Mouse (Mus musculus): ENCODE measurements around the gene Pip4k2a. TPM values are rescaled to one million over a fixed set of nuclear protein-coding genes. Genes with fewer than 3 reads are reported as not detected.

Pip4k2a gene
- polyA plus RNA-seq, 1 experiment = 39.5 TPM

GRCm38 (mm10) chr2:18890227-18891001 lies 107.5 kb downstream of the Pip4k2a start:
- no peak for TF ChIP-seq FLI1 (IDR thresholded peaks at IDR 0.05; ENCODE audit: low read length)
- no peak for TF ChIP-seq GATA1 (IDR thresholded peaks at IDR 0.05; ENCODE audit: borderline replicate concordance, low read length)
- Histone ChIP-seq H3K4me1 (peaks cover 35% of the 10 kb centered on the region), H3K4me3 (replicated peaks) (no peak overlapping the region), H3K9me3 (no peaks in the 10 kb centered on the region), H3K27me3 (replicated peaks) (no peaks in the 10 kb centered on the region), H3K36me3 (replicated peaks; ENCODE audit: low read length) (peaks cover 90% of the 10 kb centered on the region)

- Histone ChIP-seq H3K4me3 (replicated peaks) (no peak overlapping the region), H3K27me3 (replicated peaks) (no peaks in the 10 kb centered on the region), H3K4me1 (no peaks in the 10 kb centered on the region), H3K36me3 (replicated peaks; ENCODE audit: low read length) (peaks cover 49% of the 10 kb centered on the region), H3K9me3 (no peaks in the 10 kb centered on the region)
- TF ChIP-seq FLI1 (IDR thresholded peaks at IDR 0.05; ENCODE audit: low read length) = no peak
- no peak for TF ChIP-seq GATA1 (IDR thresholded peaks at IDR 0.05; ENCODE audit: borderline replicate concordance, low read length)
Observed at GRCm38 (mm10) chr2:18884277-18884676, 113.6 kb downstream of the Pip4k2a start.

- no peak overlapping the region for H3K4me3 ChIP-seq (replicated peaks)
- peaks cover 48% of the 10 kb centered on the region for H3K4me1 ChIP-seq
- TF ChIP-seq GATA1 (IDR thresholded peaks at IDR 0.05; ENCODE audit: borderline replicate concordance, low read length) (no peak), FLI1 (IDR thresholded peaks at IDR 0.05; ENCODE audit: low read length) (no peak)
- no peaks in the 10 kb centered on the region for H3K9me3 ChIP-seq
- H3K27me3 ChIP-seq (replicated peaks) = no peaks in the 10 kb centered on the region
- H3K36me3 ChIP-seq (replicated peaks; ENCODE audit: low read length) = peaks cover 82% of the 10 kb centered on the region
Observed at GRCm38 (mm10) chr2:18874626-18875025, 123.3 kb downstream of the Pip4k2a start.

- Histone ChIP-seq H3K9me3 (no peaks in the 10 kb centered on the region), H3K36me3 (replicated peaks; ENCODE audit: low read length) (peaks cover 87% of the 10 kb centered on the region), H3K4me1 (peaks cover 54% of the 10 kb centered on the region), H3K4me3 (replicated peaks) (no peak overlapping the region), H3K27me3 (replicated peaks) (no peaks in the 10 kb centered on the region)
- TF ChIP-seq GATA1 (IDR thresholded peaks at IDR 0.05; ENCODE audit: borderline replicate concordance, low read length) (no peak), FLI1 (IDR thresholded peaks at IDR 0.05; ENCODE audit: low read length) (no peak)
Observed at GRCm38 (mm10) chr2:18874063-18874462, 123.9 kb downstream of the Pip4k2a start.

GRCm38 (mm10) chr2:18873440-18873839 lies 124.5 kb downstream of the Pip4k2a start:
- H3K4me3 ChIP-seq (replicated peaks) = no peak overlapping the region
- H3K27me3 ChIP-seq (replicated peaks) = no peaks in the 10 kb centered on the region
- peaks cover 93% of the 10 kb centered on the region for H3K36me3 ChIP-seq (replicated peaks; ENCODE audit: low read length)
- no peaks in the 10 kb centered on the region for H3K9me3 ChIP-seq
- H3K4me1 ChIP-seq = peaks cover 60% of the 10 kb centered on the region
- TF ChIP-seq FLI1 (IDR thresholded peaks at IDR 0.05; ENCODE audit: low read length) = no peak
- TF ChIP-seq GATA1 (IDR thresholded peaks at IDR 0.05; ENCODE audit: borderline replicate concordance, low read length) = no peak

- H3K4me1 ChIP-seq = peaks cover 67% of the 10 kb centered on the region
- no peaks in the 10 kb centered on the region for H3K27me3 ChIP-seq (replicated peaks)
- peaks cover 91% of the 10 kb centered on the region for H3K36me3 ChIP-seq (replicated peaks; ENCODE audit: low read length)
- no peak overlapping the region for H3K4me3 ChIP-seq (replicated peaks)
- H3K9me3 ChIP-seq = no peaks in the 10 kb centered on the region
- no peak for TF ChIP-seq FLI1 (IDR thresholded peaks at IDR 0.05; ENCODE audit: low read length)
- TF ChIP-seq GATA1 (IDR thresholded peaks at IDR 0.05; ENCODE audit: borderline replicate concordance, low read length) = no peak
Observed at GRCm38 (mm10) chr2:18872797-18873196, 125.1 kb downstream of the Pip4k2a start.

- no peaks in the 10 kb centered on the region for H3K9me3 ChIP-seq
- TF ChIP-seq FLI1 (IDR thresholded peaks at IDR 0.05; ENCODE audit: low read length) (no peak), GATA1 (IDR thresholded peaks at IDR 0.05; ENCODE audit: borderline replicate concordance, low read length) (no peak)
- peaks cover 67% of the 10 kb centered on the region for H3K4me1 ChIP-seq
- peaks cover 93% of the 10 kb centered on the region for H3K36me3 ChIP-seq (replicated peaks; ENCODE audit: low read length)
- H3K27me3 ChIP-seq (replicated peaks) = no peaks in the 10 kb centered on the region
- no peak overlapping the region for H3K4me3 ChIP-seq (replicated peaks)
Observed at GRCm38 (mm10) chr2:18871087-18871486, 126.8 kb downstream of the Pip4k2a start.

- TF ChIP-seq GATA1 (IDR thresholded peaks at IDR 0.05; ENCODE audit: borderline replicate concordance, low read length) (no peak), FLI1 (IDR thresholded peaks at IDR 0.05; ENCODE audit: low read length) (no peak)
- Histone ChIP-seq H3K36me3 (replicated peaks; ENCODE audit: low read length) (peaks cover 95% of the 10 kb centered on the region), H3K9me3 (no peaks in the 10 kb centered on the region), H3K4me3 (replicated peaks) (no peak overlapping the region), H3K4me1 (peaks cover 57% of the 10 kb centered on the region), H3K27me3 (replicated peaks) (no peaks in the 10 kb centered on the region)
Observed at GRCm38 (mm10) chr2:18867069-18867468, 130.9 kb downstream of the Pip4k2a start.

GRCm38 (mm10) chr2:18864719-18865118 lies 133.2 kb downstream of the Pip4k2a start:
- Histone ChIP-seq H3K4me3 (replicated peaks) (no peak overlapping the region), H3K4me1 (peaks cover 40% of the 10 kb centered on the region), H3K36me3 (replicated peaks; ENCODE audit: low read length) (peaks cover 97% of the 10 kb centered on the region)

GRCm38 (mm10) chr2:18861607-18862158 lies 136.2 kb downstream of the Pip4k2a start:
- no peak overlapping the region for H3K4me3 ChIP-seq (replicated peaks)
- no peak for TF ChIP-seq GATA1 (IDR thresholded peaks at IDR 0.05; ENCODE audit: borderline replicate concordance, low read length)
- no peak for TF ChIP-seq FLI1 (IDR thresholded peaks at IDR 0.05; ENCODE audit: low read length)
- no peaks in the 10 kb centered on the region for H3K9me3 ChIP-seq
- H3K27me3 ChIP-seq (replicated peaks) = no peaks in the 10 kb centered on the region
- H3K4me1 ChIP-seq = peaks cover 10% of the 10 kb centered on the region; the same call in 1 of the 2 replicates
- peaks cover 93% of the 10 kb centered on the region for H3K36me3 ChIP-seq (replicated peaks; ENCODE audit: low read length)

More at GRCm38 (mm10) chr2:18864719-18865118, 133.2 kb downstream of the Pip4k2a start:
- Histone ChIP-seq H3K27me3 (replicated peaks) (no peaks in the 10 kb centered on the region), H3K9me3 (no peaks in the 10 kb centered on the region)
- TF ChIP-seq FLI1 (IDR thresholded peaks at IDR 0.05; ENCODE audit: low read length) (no peak), GATA1 (IDR thresholded peaks at IDR 0.05; ENCODE audit: borderline replicate concordance, low read length) (no peak)

Data from megakaryocyte, embryonic 14.5 days (primary cell).